Mouse (Mus musculus): ENCODE measurements around the gene Aoc1. TPM values are rescaled to one million over a fixed set of nuclear protein-coding genes. Genes with fewer than 3 reads are reported as not detected.
"Not testable (repeated sequence)": the region's sequence is repeated elsewhere in the genome, so short reads cannot be mapped to it uniquely, and the experiment has no call there.

The Aoc1 gene
- polyA plus RNA-seq, 1 experiment from 2014 or later: 2.5 TPM

GRCm38 (mm10) chr6:48864723-48865122 lies 8.0 kb upstream of the Aoc1 start:
- WGBS: 26% methylated on average over 3 of the region's 3 CpGs
- peak; percentile 73 for ATAC-seq (replicated peaks; ENCODE audit: low FRiP score, low TSS enrichment, low read depth)
- Histone ChIP-seq H3K4me2 (ENCODE audit: low read length) (no peak overlapping the region), H3K4me1 (replicated peaks; ENCODE audit: control insufficient read depth, insufficient read depth, low read length) (peaks cover 16% of the 10 kb centered on the region), H3K36me3 (ENCODE audit: control insufficient read depth, insufficient read depth, low read length) (no peaks in the 10 kb centered on the region), H3K9me3 (ENCODE audit: control insufficient read depth, low read length) (no peaks in the 10 kb centered on the region), H3K4me3 (ENCODE audit: low read depth, low read length) (no peak overlapping the region), H3K27me3 (replicated peaks; ENCODE audit: control insufficient read depth, insufficient read depth, low read length) (no peaks in the 10 kb centered on the region), H3K9ac (ENCODE audit: low read length) (no peak overlapping the region), H3K27ac (ENCODE audit: low read depth) (peak overlapping the region; percentile 69)
- peak; percentile 66 for DNase-seq (ENCODE audit: low spot score)

- ATAC-seq (replicated peaks; ENCODE audit: low FRiP score, low TSS enrichment, low read depth) (peak; percentile 25), DNase-seq (ENCODE audit: low spot score) (peak; percentile 53)
- Histone ChIP-seq H3K4me2 (ENCODE audit: low read length) (no peak overlapping the region), H3K27ac (ENCODE audit: low read depth) (peak overlapping the region; percentile 69), H3K9ac (ENCODE audit: low read length) (no peak overlapping the region), H3K9me3 (ENCODE audit: control insufficient read depth, low read length) (no peaks in the 10 kb centered on the region), H3K36me3 (ENCODE audit: control insufficient read depth, insufficient read depth, low read length) (no peaks in the 10 kb centered on the region), H3K4me1 (replicated peaks; ENCODE audit: control insufficient read depth, insufficient read depth, low read length) (peaks cover 16% of the 10 kb centered on the region), H3K4me3 (ENCODE audit: low read depth, low read length) (no peak overlapping the region), H3K27me3 (replicated peaks; ENCODE audit: control insufficient read depth, insufficient read depth, low read length) (no peaks in the 10 kb centered on the region)
- 58% methylated on average over 1 of the region's 1 CpGs for WGBS
Measured at GRCm38 (mm10) chr6:48865152-48865745, 7.4 kb upstream of the Aoc1 start.

- H3K27me3 ChIP-seq (replicated peaks; ENCODE audit: control insufficient read depth, insufficient read depth, low read length); H3K4me3 ChIP-seq (ENCODE audit: low read depth, low read length); H3K9me3 ChIP-seq (ENCODE audit: control insufficient read depth, low read length); ATAC-seq (replicated peaks; ENCODE audit: low FRiP score, low TSS enrichment, low read depth); H3K9ac ChIP-seq (ENCODE audit: low read length); H3K36me3 ChIP-seq (ENCODE audit: control insufficient read depth, insufficient read depth, low read length); H3K4me2 ChIP-seq (ENCODE audit: low read length): not testable (repeated sequence)
- WGBS: 15% methylated on average over 1 of the region's 1 CpGs
- H3K27ac ChIP-seq (ENCODE audit: low read depth): peak overlapping the region; percentile 69
- H3K4me1 ChIP-seq (replicated peaks; ENCODE audit: control insufficient read depth, insufficient read depth, low read length): peaks cover 16% of the 10 kb centered on the region
- DNase-seq (ENCODE audit: low spot score): peak; percentile 51
Measured at GRCm38 (mm10) chr6:48866355-48866950, 6.2 kb upstream of the Aoc1 start.

DNA sequence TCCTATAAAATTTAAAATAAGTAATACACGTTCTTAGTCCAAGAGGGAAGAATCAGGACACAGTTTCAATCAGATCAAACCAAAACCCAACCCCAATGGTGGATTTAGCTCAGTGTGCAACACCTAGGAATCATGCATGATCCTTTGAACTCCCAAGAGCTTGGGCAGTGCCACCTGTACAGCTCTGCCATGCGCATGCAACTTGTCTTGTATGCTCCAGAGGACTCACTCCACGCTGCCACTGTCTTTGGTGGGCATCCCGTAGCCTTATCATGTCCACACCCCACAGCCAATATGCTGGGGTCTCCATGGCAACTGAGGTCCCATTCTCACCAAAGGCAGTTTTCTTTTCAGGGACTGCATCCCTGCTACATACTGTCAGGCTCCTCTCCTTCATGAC lies 5.5 kb upstream of the Aoc1 start:
- Histone ChIP-seq H3K4me2 (ENCODE audit: low read length) (no peak overlapping the region), H3K4me1 (replicated peaks; ENCODE audit: control insufficient read depth, insufficient read depth, low read length) (peaks cover 16% of the 10 kb centered on the region), H3K27ac (ENCODE audit: low read depth) (no peak overlapping the region), H3K36me3 (ENCODE audit: control insufficient read depth, insufficient read depth, low read length) (no peaks in the 10 kb centered on the region), H3K4me3 (ENCODE audit: low read depth, low read length) (no peak overlapping the region), H3K9ac (ENCODE audit: low read length) (no peak overlapping the region), H3K27me3 (replicated peaks; ENCODE audit: control insufficient read depth, insufficient read depth, low read length) (no peaks in the 10 kb centered on the region), H3K9me3 (ENCODE audit: control insufficient read depth, low read length) (no peaks in the 10 kb centered on the region)
- ATAC-seq (replicated peaks; ENCODE audit: low FRiP score, low TSS enrichment, low read depth) (no peak), DNase-seq (ENCODE audit: low spot score) (peak; percentile 47)
- WGBS: 74% methylated on average over 4 of the region's 4 CpGs

DNA sequence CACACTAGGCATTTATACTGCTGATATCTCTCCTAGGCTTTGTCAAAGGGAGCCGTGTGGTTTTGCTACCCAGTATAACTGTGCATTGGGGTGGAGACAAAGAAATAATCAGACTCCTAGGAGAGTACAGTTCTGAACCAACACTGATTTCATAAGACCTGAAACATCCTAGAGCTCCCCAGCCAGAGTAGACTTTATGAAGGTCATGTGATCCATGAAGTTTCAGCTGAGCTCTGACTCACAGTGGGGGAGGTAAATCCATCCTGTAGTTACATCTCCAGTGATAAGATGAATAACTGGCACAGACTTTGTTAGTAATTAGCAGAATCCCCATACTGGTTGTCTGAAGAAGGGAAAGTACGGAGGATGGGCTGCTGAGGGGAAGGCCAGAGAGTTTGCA lies 2.9 kb upstream of the Aoc1 start:
- no peaks in the 10 kb centered on the region for H3K27me3 ChIP-seq (replicated peaks; ENCODE audit: control insufficient read depth, insufficient read depth, low read length)
- no peak overlapping the region for H3K4me3 ChIP-seq (ENCODE audit: low read depth, low read length)
- H3K27ac ChIP-seq (ENCODE audit: low read depth): no peak overlapping the region
- H3K36me3 ChIP-seq (ENCODE audit: control insufficient read depth, insufficient read depth, low read length): no peaks in the 10 kb centered on the region
- peaks cover 7% of the 10 kb centered on the region for H3K4me1 ChIP-seq (replicated peaks; ENCODE audit: control insufficient read depth, insufficient read depth, low read length)
- H3K9ac ChIP-seq (ENCODE audit: low read length): no peak overlapping the region
- no peak overlapping the region for H3K4me2 ChIP-seq (ENCODE audit: low read length)
- no peaks in the 10 kb centered on the region for H3K9me3 ChIP-seq (ENCODE audit: control insufficient read depth, low read length)
- ATAC-seq (replicated peaks; ENCODE audit: low FRiP score, low TSS enrichment, low read depth): no peak
- peak; percentile 48 for DNase-seq (ENCODE audit: low spot score)
- 75% methylated on average over 2 of the region's 2 CpGs for WGBS

- no peaks in the 10 kb centered on the region for H3K27me3 ChIP-seq (replicated peaks; ENCODE audit: control insufficient read depth, insufficient read depth, low read length)
- no peak overlapping the region for H3K9ac ChIP-seq (ENCODE audit: low read length)
- no peak for ATAC-seq (replicated peaks; ENCODE audit: low FRiP score, low TSS enrichment, low read depth)
- WGBS: 82% methylated on average over 4 of the region's 4 CpGs
- H3K36me3 ChIP-seq (ENCODE audit: control insufficient read depth, insufficient read depth, low read length): no peaks in the 10 kb centered on the region
- no peak overlapping the region for H3K4me2 ChIP-seq (ENCODE audit: low read length)
- H3K9me3 ChIP-seq (ENCODE audit: control insufficient read depth, low read length): no peaks in the 10 kb centered on the region
- H3K4me3 ChIP-seq (ENCODE audit: low read depth, low read length): no peak overlapping the region
- H3K4me1 ChIP-seq (replicated peaks; ENCODE audit: control insufficient read depth, insufficient read depth, low read length): no peaks in the 10 kb centered on the region
- no peak for DNase-seq (ENCODE audit: low spot score)
- H3K27ac ChIP-seq (ENCODE audit: low read depth): no peak overlapping the region
Measured at GRCm38 (mm10) chr6:48874576-48874975, 1.9 kb downstream of the Aoc1 start.

DNA sequence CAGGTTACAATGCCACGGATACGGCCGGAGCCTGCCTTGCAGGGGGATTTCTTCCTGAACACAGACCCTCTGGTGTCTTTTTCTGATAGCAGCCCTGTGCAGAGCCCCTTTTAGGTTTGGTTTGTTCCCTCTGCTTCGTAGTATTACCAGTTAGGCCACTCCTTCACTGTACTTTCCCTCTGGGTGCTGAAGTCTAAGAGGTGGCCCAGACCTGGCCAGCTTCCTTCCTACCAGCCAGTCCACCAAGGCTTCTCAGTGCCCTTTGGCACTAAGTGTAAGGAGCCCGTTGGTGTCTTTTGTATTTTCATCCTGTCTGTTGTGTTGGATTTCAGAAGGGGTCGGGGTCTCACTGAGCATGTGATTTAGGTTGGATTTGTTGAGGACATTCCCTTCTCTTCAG lies 2.8 kb downstream of the Aoc1 start:
- no peak for ATAC-seq (replicated peaks; ENCODE audit: low FRiP score, low TSS enrichment, low read depth)
- H3K9me3 ChIP-seq (ENCODE audit: control insufficient read depth, low read length): no peaks in the 10 kb centered on the region
- no peak overlapping the region for H3K4me2 ChIP-seq (ENCODE audit: low read length)
- no peak overlapping the region for H3K9ac ChIP-seq (ENCODE audit: low read length)
- H3K27ac ChIP-seq (ENCODE audit: low read depth): no peak overlapping the region
- 90% methylated on average over 6 of the region's 6 CpGs for WGBS
- H3K36me3 ChIP-seq (ENCODE audit: control insufficient read depth, insufficient read depth, low read length): no peaks in the 10 kb centered on the region
- no peak overlapping the region for H3K4me3 ChIP-seq (ENCODE audit: low read depth, low read length)
- H3K4me1 ChIP-seq (replicated peaks; ENCODE audit: control insufficient read depth, insufficient read depth, low read length): no peaks in the 10 kb centered on the region
- no peaks in the 10 kb centered on the region for H3K27me3 ChIP-seq (replicated peaks; ENCODE audit: control insufficient read depth, insufficient read depth, low read length)
- no peak for DNase-seq (ENCODE audit: low spot score)

- Histone ChIP-seq H3K9me3 (ENCODE audit: control insufficient read depth, low read length) (no peaks in the 10 kb centered on the region), H3K27me3 (replicated peaks; ENCODE audit: control insufficient read depth, insufficient read depth, low read length) (no peaks in the 10 kb centered on the region), H3K36me3 (ENCODE audit: control insufficient read depth, insufficient read depth, low read length) (no peaks in the 10 kb centered on the region), H3K4me2 (ENCODE audit: low read length) (no peak overlapping the region), H3K27ac (ENCODE audit: low read depth) (no peak overlapping the region), H3K4me1 (replicated peaks; ENCODE audit: control insufficient read depth, insufficient read depth, low read length) (no peaks in the 10 kb centered on the region), H3K9ac (ENCODE audit: low read length) (no peak overlapping the region), H3K4me3 (ENCODE audit: low read depth, low read length) (no peak overlapping the region)
- ATAC-seq (replicated peaks; ENCODE audit: low FRiP score, low TSS enrichment, low read depth) (no peak), DNase-seq (ENCODE audit: low spot score) (peak; percentile 42)
- 62% methylated on average over 5 of the region's 5 CpGs for WGBS
Measured at GRCm38 (mm10) chr6:48876510-48877135, 3.9 kb downstream of the Aoc1 start.

- Histone ChIP-seq H3K4me3 (ENCODE audit: low read depth, low read length) (no peak overlapping the region), H3K4me1 (replicated peaks; ENCODE audit: control insufficient read depth, insufficient read depth, low read length) (no peaks in the 10 kb centered on the region; the same call in 1 of the 2 replicates), H3K9ac (ENCODE audit: low read length) (no peak overlapping the region), H3K27ac (ENCODE audit: low read depth) (no peak overlapping the region), H3K9me3 (ENCODE audit: control insufficient read depth, low read length) (0 out of 2 replicates have a peak, but pooled peaks cover 3% of the 10 kb centered on the region), H3K27me3 (replicated peaks; ENCODE audit: control insufficient read depth, insufficient read depth, low read length) (no peaks in the 10 kb centered on the region), H3K4me2 (ENCODE audit: low read length) (no peak overlapping the region), H3K36me3 (ENCODE audit: control insufficient read depth, insufficient read depth, low read length) (no peaks in the 10 kb centered on the region)
- ATAC-seq (replicated peaks; ENCODE audit: low FRiP score, low TSS enrichment, low read depth): no peak
- WGBS: 74% methylated on average over 4 of the region's 4 CpGs
- no peak for DNase-seq (ENCODE audit: low spot score)
Measured at GRCm38 (mm10) chr6:48894203-48894602, 21.5 kb downstream of the Aoc1 start.

All from intestine, embryonic 14.5 days (tissue).